Mouse (Mus musculus): ENCODE measurements around the gene Fstl5. TPM values are rescaled to one million over a fixed set of nuclear protein-coding genes. Genes with fewer than 3 reads are reported as not detected.

Gene Fstl5
- polyA plus RNA-seq, 1 experiment = not detected

DNA sequence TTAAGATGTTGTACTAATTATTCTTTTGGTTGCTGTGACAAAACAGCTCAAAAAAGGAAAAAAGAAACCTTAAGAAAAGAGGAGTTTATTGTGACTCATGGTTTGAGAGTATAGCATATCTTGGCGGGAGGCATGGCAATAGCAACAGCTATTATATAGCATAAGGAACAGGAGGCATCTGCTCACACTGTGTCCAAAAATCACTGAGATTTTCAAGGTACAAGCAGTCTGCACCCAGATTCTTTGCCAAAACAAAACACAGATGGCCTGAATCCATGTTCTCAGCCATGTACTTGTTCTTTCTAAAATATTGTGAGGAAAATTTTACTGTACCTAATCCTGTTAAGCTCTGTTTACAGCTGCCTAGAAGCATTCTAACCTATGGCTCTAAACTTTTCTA is 66.4 kb downstream of the Fstl5 start:
- Histone ChIP-seq H3K36me3 (ENCODE audit: control insufficient read depth, insufficient read depth, low read length, poor library complexity, severe bottlenecking) (no peaks in the 10 kb centered on the region), H3K27ac (ENCODE audit: insufficient read depth, low read length) (no peak overlapping the region), H3K27me3 (ENCODE audit: control insufficient read depth, insufficient read depth, low read length, poor library complexity, severe bottlenecking) (no peaks in the 10 kb centered on the region), H3K9ac (ENCODE audit: low read depth, poor library complexity, severe bottlenecking) (no peak overlapping the region), H3K4me3 (ENCODE audit: low read depth, low read length) (no peak overlapping the region), H3K4me1 (ENCODE audit: control insufficient read depth, insufficient read depth, low read length) (no peaks in the 10 kb centered on the region), H3K9me3 (replicated peaks; ENCODE audit: control insufficient read depth, insufficient read depth, low read length, poor library complexity, severe bottlenecking) (no peaks in the 10 kb centered on the region)
- TF ChIP-seq CTCF (IDR thresholded peaks at IDR 0.05; ENCODE audit: low read depth, low read length) (no peak), EP300 (IDR thresholded peaks at IDR 0.05; ENCODE audit: insufficient read depth, low read depth, low read length) (no peak), POLR2A (IDR thresholded peaks at IDR 0.05; ENCODE audit: insufficient read depth, low read length) (no peak)

GRCm38 (mm10) chr3:76147846-76148245 is 73.8 kb downstream of the Fstl5 start:
- Histone ChIP-seq H3K4me1 (ENCODE audit: control insufficient read depth, insufficient read depth, low read length) (no peaks in the 10 kb centered on the region), H3K27ac (ENCODE audit: insufficient read depth, low read length) (no peak overlapping the region), H3K27me3 (ENCODE audit: control insufficient read depth, insufficient read depth, low read length, poor library complexity, severe bottlenecking) (no peaks in the 10 kb centered on the region), H3K9ac (ENCODE audit: low read depth, poor library complexity, severe bottlenecking) (no peak overlapping the region), H3K4me3 (ENCODE audit: low read depth, low read length) (no peak overlapping the region), H3K9me3 (replicated peaks; ENCODE audit: control insufficient read depth, insufficient read depth, low read length, poor library complexity, severe bottlenecking) (no peaks in the 10 kb centered on the region), H3K36me3 (ENCODE audit: control insufficient read depth, insufficient read depth, low read length, poor library complexity, severe bottlenecking) (no peaks in the 10 kb centered on the region)
- TF ChIP-seq POLR2A (IDR thresholded peaks at IDR 0.05; ENCODE audit: insufficient read depth, low read length) (no peak), EP300 (IDR thresholded peaks at IDR 0.05; ENCODE audit: insufficient read depth, low read depth, low read length) (no peak), CTCF (IDR thresholded peaks at IDR 0.05; ENCODE audit: low read depth, low read length) (no peak)

DNA sequence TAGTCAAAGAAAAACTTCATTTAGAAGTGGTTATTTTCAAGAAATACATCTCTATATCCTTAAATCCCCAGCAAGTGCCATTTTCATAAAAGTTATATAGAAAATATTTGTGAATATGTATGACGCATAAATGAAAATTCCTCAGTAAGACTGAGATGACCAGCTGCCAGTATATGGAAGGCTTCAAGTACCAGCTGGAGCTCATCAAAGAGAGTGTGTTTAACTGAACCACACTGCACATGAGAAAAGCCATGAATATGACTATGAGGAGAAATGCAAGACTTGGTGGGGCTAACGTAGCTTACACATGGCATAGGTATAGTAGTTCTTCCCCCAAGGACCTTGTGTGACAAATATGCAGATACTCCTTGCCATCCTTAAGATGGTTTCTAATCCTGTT is 164.8 kb downstream of the Fstl5 start:
- Histone ChIP-seq H3K27ac (ENCODE audit: insufficient read depth, low read length) (no peak overlapping the region), H3K9ac (ENCODE audit: low read depth, poor library complexity, severe bottlenecking) (no peak overlapping the region), H3K9me3 (replicated peaks; ENCODE audit: control insufficient read depth, insufficient read depth, low read length, poor library complexity, severe bottlenecking) (no peaks in the 10 kb centered on the region), H3K4me1 (ENCODE audit: control insufficient read depth, insufficient read depth, low read length) (no peaks in the 10 kb centered on the region), H3K36me3 (ENCODE audit: control insufficient read depth, insufficient read depth, low read length, poor library complexity, severe bottlenecking) (no peaks in the 10 kb centered on the region), H3K4me3 (ENCODE audit: low read depth, low read length) (no peak overlapping the region), H3K27me3 (ENCODE audit: control insufficient read depth, insufficient read depth, low read length, poor library complexity, severe bottlenecking) (no peaks in the 10 kb centered on the region)
- TF ChIP-seq POLR2A (IDR thresholded peaks at IDR 0.05; ENCODE audit: insufficient read depth, low read length) (no peak), CTCF (IDR thresholded peaks at IDR 0.05; ENCODE audit: low read depth, low read length) (no peak), EP300 (IDR thresholded peaks at IDR 0.05; ENCODE audit: insufficient read depth, low read depth, low read length) (no peak)

GRCm38 (mm10) chr3:76251385-76251784 is 177.3 kb downstream of the Fstl5 start:
- TF ChIP-seq EP300 (IDR thresholded peaks at IDR 0.05; ENCODE audit: insufficient read depth, low read depth, low read length) (no peak), POLR2A (IDR thresholded peaks at IDR 0.05; ENCODE audit: insufficient read depth, low read length) (no peak), CTCF (IDR thresholded peaks at IDR 0.05; ENCODE audit: low read depth, low read length) (no peak)
- H3K4me3 ChIP-seq (ENCODE audit: low read depth, low read length) = no peak overlapping the region
- no peaks in the 10 kb centered on the region for H3K27me3 ChIP-seq (ENCODE audit: control insufficient read depth, insufficient read depth, low read length, poor library complexity, severe bottlenecking)
- no peaks in the 10 kb centered on the region for H3K9me3 ChIP-seq (replicated peaks; ENCODE audit: control insufficient read depth, insufficient read depth, low read length, poor library complexity, severe bottlenecking)
- no peak overlapping the region for H3K9ac ChIP-seq (ENCODE audit: low read depth, poor library complexity, severe bottlenecking)
- no peak overlapping the region for H3K27ac ChIP-seq (ENCODE audit: insufficient read depth, low read length)
- no peaks in the 10 kb centered on the region for H3K4me1 ChIP-seq (ENCODE audit: control insufficient read depth, insufficient read depth, low read length)
- no peaks in the 10 kb centered on the region for H3K36me3 ChIP-seq (ENCODE audit: control insufficient read depth, insufficient read depth, low read length, poor library complexity, severe bottlenecking)

GRCm38 (mm10) chr3:76292993-76293392 is 218.9 kb downstream of the Fstl5 start:
- Histone ChIP-seq H3K4me3 (ENCODE audit: low read depth, low read length) (no peak overlapping the region), H3K9ac (ENCODE audit: low read depth, poor library complexity, severe bottlenecking) (no peak overlapping the region), H3K27ac (ENCODE audit: insufficient read depth, low read length) (no peak overlapping the region), H3K9me3 (replicated peaks; ENCODE audit: control insufficient read depth, insufficient read depth, low read length, poor library complexity, severe bottlenecking) (no peaks in the 10 kb centered on the region), H3K4me1 (ENCODE audit: control insufficient read depth, insufficient read depth, low read length) (no peaks in the 10 kb centered on the region), H3K36me3 (ENCODE audit: control insufficient read depth, insufficient read depth, low read length, poor library complexity, severe bottlenecking) (no peaks in the 10 kb centered on the region), H3K27me3 (ENCODE audit: control insufficient read depth, insufficient read depth, low read length, poor library complexity, severe bottlenecking) (no peaks in the 10 kb centered on the region)
- TF ChIP-seq CTCF (IDR thresholded peaks at IDR 0.05; ENCODE audit: low read depth, low read length) = no peak

DNA sequence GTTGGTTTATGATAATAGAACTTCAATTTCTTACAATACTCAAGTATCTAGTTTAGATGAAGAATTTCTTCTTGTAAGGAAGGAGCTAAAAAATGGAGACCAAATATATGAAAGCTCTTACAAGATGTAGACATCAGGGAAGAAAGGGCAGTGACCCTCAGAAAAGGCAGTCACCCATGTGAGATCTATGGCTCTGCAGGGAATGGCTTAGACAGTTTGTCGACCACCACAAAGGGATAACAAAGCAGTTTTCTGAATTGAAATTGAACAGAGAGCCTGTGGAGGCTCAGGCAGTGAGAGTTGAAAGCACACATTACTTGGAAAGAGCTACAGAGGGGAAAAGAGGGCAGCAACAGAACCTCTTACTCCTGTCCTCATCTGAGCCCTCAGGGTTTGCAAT is 220.3 kb downstream of the Fstl5 start:
- Histone ChIP-seq H3K9ac (ENCODE audit: low read depth, poor library complexity, severe bottlenecking) (no peak overlapping the region), H3K27me3 (ENCODE audit: control insufficient read depth, insufficient read depth, low read length, poor library complexity, severe bottlenecking) (no peaks in the 10 kb centered on the region), H3K4me3 (ENCODE audit: low read depth, low read length) (no peak overlapping the region), H3K4me1 (ENCODE audit: control insufficient read depth, insufficient read depth, low read length) (no peaks in the 10 kb centered on the region), H3K36me3 (ENCODE audit: control insufficient read depth, insufficient read depth, low read length, poor library complexity, severe bottlenecking) (no peaks in the 10 kb centered on the region), H3K9me3 (replicated peaks; ENCODE audit: control insufficient read depth, insufficient read depth, low read length, poor library complexity, severe bottlenecking) (no peaks in the 10 kb centered on the region), H3K27ac (ENCODE audit: insufficient read depth, low read length) (no peak overlapping the region)
- TF ChIP-seq CTCF (IDR thresholded peaks at IDR 0.05; ENCODE audit: low read depth, low read length) (no peak), POLR2A (IDR thresholded peaks at IDR 0.05; ENCODE audit: insufficient read depth, low read length) (no peak), EP300 (IDR thresholded peaks at IDR 0.05; ENCODE audit: insufficient read depth, low read depth, low read length) (no peak)

Data from ES-Bruce4 (cell line).